Mouse (Mus musculus): ENCODE data around the gene Ppp1r13b.

- TF ChIP-seq CTCF (IDR thresholded peaks at IDR 0.05; ENCODE audit: borderline replicate concordance, insufficient read depth, low read length) (no peak), POLR2A (IDR thresholded peaks at IDR 0.05; ENCODE audit: low read depth, low read length) (no peak)
These were observed 117.8 kb downstream of the Ppp1r13b start for GRCm38 (mm10) chr12:111790090-111790489.
